Mouse (Mus musculus): ENCODE measurements at regions not wholly inside any gene's neighbourhood (a gene's known extent, or its start where the extent isn't known, plus 50 kb on each side); places are given as distances from the start of the nearest gene placed in this dataset.

DNA sequence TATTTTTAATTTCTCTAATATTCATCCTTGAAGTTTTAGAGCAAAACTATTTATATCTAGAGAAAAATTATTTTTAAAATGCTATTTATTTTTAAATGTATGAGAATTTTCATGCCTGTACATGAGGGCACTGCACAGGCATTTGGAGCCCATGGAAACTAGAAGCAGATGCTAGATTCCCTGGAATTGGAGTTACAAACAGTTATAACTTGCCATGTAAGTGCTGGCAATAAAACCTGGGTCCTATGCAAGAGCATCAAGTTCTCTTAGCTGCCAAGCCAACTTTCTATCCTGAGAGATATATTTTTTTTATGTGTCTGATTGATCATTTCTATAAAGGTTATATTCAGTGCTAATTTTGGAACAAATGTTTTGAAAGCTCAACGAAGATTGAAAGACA is 189.7 kb upstream of the St8sia4 start:
- no peak for ATAC-seq (replicated peaks; ENCODE audit: insufficient number of reproducible peaks, low FRiP score, low TSS enrichment, poor library complexity, severe bottlenecking)

DNA sequence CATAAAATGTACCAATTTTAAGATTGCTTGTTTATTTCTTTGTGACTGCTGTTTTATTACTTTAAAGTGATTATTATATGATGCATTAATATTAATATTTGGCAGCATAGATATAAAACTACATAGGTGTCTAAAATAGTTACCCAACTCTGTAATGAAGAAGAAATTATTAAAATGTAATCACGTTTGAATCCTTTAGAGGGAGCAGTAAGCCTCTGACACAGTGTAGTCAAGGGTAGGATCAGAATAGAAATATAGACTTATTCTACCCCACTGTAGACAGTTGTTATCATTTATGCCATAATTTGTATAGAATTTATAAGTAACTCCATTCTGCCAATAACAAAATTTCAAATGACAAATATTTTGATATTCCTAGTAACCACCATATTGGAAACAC is 167.3 kb upstream of the St8sia4 start:
- no peak for ATAC-seq (replicated peaks; ENCODE audit: insufficient number of reproducible peaks, low FRiP score, low TSS enrichment, poor library complexity, severe bottlenecking)

DNA sequence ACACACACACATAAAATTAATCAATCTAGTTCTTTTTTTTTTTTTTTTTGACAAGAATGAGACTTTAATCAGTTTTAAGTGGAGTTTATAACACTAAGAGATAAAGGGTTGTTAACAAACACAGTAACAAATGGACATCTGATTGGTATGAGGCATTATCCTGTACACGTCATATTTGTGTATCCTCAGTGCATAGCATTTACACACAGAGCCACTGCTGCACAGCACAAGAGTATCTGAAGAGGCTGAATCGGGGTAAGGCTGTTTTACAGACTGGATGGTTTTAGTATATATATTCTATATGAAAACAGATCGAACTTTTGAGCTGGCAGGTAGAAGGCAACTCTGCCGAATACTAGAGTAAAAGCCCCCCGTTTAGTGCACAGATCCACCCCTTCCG is 163.3 kb upstream of the St8sia4 start:
- peak; percentile 63; the same call in 1 of the 2 replicates for ATAC-seq (replicated peaks; ENCODE audit: insufficient number of reproducible peaks, low FRiP score, low TSS enrichment, poor library complexity, severe bottlenecking)
